Mouse (Mus musculus) C2C12 (cell line): ENCODE measurements around the gene Ythdf1.

Experiments
- CEBPB ChIP-seq: IDR thresholded peaks from one replicate; pipeline ENCODE4 v1.6.1; 2011; ENCODE audit warnings: low read depth, mild to moderate bottlenecking, control low read depth, moderate library complexity
- CTCF ChIP-seq: IDR thresholded peaks from one replicate; pipeline ENCODE4 v1.5.1; 2011; ENCODE audit not compliant: control insufficient read depth, insufficient read depth, insufficient read length
- FOSL1 ChIP-seq: IDR thresholded peaks from one replicate; pipeline ENCODE4 v1.8.0; 2011; ENCODE audit warnings: mild to moderate bottlenecking, low read length; ENCODE audit not compliant: poor library complexity, insufficient read depth, severe bottlenecking
- MAX ChIP-seq: IDR thresholded peaks from one replicate; pipeline ENCODE4 v1.6.1; 2011; ENCODE audit warnings: mild to moderate bottlenecking, control low read depth
- MYOD1 ChIP-seq: IDR thresholded peaks from one replicate; pipeline ENCODE4 v1.6.1; 2011; ENCODE audit warnings: low read depth; ENCODE audit not compliant: control insufficient read depth, insufficient read length
- USF1 ChIP-seq: IDR thresholded peaks from one replicate; pipeline ENCODE4 v1.6.1; 2011; ENCODE audit warnings: low read depth, mild to moderate bottlenecking, control low read depth, moderate library complexity

DNA sequence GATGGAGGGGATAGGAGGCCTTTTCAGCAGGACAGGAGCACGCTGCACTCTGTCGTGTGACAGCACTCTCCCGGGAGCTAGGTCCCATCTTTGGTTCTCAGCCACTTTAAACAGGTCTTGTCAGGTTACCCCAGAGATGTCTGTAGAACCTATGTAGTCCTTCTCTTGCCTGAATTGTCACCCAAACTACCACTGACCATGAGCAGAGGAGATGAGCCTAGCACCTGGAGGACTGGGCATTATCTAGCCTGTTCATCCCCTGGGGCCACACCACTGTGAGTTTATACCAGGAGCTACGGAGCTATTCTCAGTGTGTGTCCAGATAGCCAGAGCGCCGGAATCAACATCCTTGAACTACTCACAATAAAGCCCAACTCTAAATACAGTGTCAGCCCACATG, 22.9 kb downstream of the Ythdf1 start:
- TF ChIP-seq CTCF (no peak), MAX (no peak), FOSL1 (no peak), USF1 (no peak), MYOD1 (no peak), CEBPB (no peak)
